Mouse (Mus musculus) stomach, postnatal 0 days (tissue): ENCODE measurements around the gene Apba1.

ENCODE experiments used
- CTCF ChIP-seq: IDR thresholded peaks from 2 replicates; pipeline ENCODE4 v1.5.1; 2016; ENCODE audit warnings: antibody characterized with exemption, low read depth, mild to moderate bottlenecking, moderate library complexity
- EP300 ChIP-seq: optimal IDR thresholded peaks from 2 replicates; pipeline ENCODE3; 2016; ENCODE audit warnings: antibody characterized with exemption

GRCm38 (mm10) chr19:23957563-23957962 is 198.9 kb downstream of the Apba1 start:
- no peak for TF ChIP-seq CTCF
- no peak for TF ChIP-seq EP300
